Mouse (Mus musculus) hindbrain, postnatal 0 days (tissue): ENCODE measurements around the gene Haus2. TPM values are rescaled to one million over a fixed set of nuclear protein-coding genes. Genes with fewer than 3 reads are reported as not detected.
A peak's percentile ranks its signal among the peaks of the same experiment; 100 is the strongest.
"Not testable (repeated sequence)": the region's sequence is repeated elsewhere in the genome, so short reads cannot be mapped to it uniquely, and the experiment has no call there.

Experiments used
- ATAC-seq: fragments of 200-750 bp; cut with Nextera tagmentation; 2 replicates; pipeline ENCODE4 v1.8.0; 2017; ENCODE audit warnings: mild to moderate bottlenecking, moderate TSS enrichment, moderate library complexity
- DNase-seq: peaks from one replicate; pipeline ENCODE4 v3.0.0-alpha.2; 2015; ENCODE audit warnings: low spot score
- H3K27ac ChIP-seq: fragments of 300-500 bp; sonication (generic); 2 replicates; pipeline ENCODE4 v1.5.1; 2014; ENCODE audit warnings: mild to moderate bottlenecking
- H3K27me3 ChIP-seq: fragments of 300-500 bp; sonication (generic); 2 replicates; pipeline ENCODE4 v1.6.1; 2014; ENCODE audit warnings: low read length, mixed read lengths; ENCODE audit not compliant: insufficient read depth
- H3K36me3 ChIP-seq: fragments of 300-500 bp; sonication (generic); 2 replicates; pipeline ENCODE4 v1.6.1; 2014; ENCODE audit warnings: low read length, mixed read lengths; ENCODE audit not compliant: insufficient read depth
- H3K4me1 ChIP-seq: fragments of 300-500 bp; sonication (generic); 2 replicates; pipeline ENCODE4 v1.6.1; 2014; ENCODE audit warnings: antibody characterized with exemption, low read length, mixed read lengths; ENCODE audit not compliant: insufficient read depth
- H3K4me2 ChIP-seq: fragments of 300-500 bp; sonication (generic); 2 replicates; pipeline ENCODE4 v1.6.1; 2014; ENCODE audit warnings: low read depth, mild to moderate bottlenecking, low read length, moderate library complexity, mixed read lengths
- H3K4me3 ChIP-seq: fragments of 300-500 bp; sonication (generic); 2 replicates; pipeline ENCODE4 v1.5.1; 2014; ENCODE audit warnings: low read length
- H3K9ac ChIP-seq: fragments of 300-500 bp; sonication (generic); replicated peaks from 2 replicates; pipeline ENCODE4 v1.6.1; 2014; ENCODE audit warnings: mild to moderate bottlenecking, low read length, moderate library complexity, mixed read lengths
- H3K9me3 ChIP-seq: fragments of 300-500 bp; sonication (generic); 2 replicates; pipeline ENCODE4 v1.6.1; 2016; ENCODE audit warnings: low read length, mixed read lengths
- CTCF ChIP-seq: IDR thresholded peaks from 2 replicates; pipeline ENCODE4 v1.5.1; 2016; ENCODE audit warnings: antibody characterized with exemption, control low read depth, low read depth
- WGBS: fragments of 180-500 bp; shearing (Covaris S2); extraction: QIAGEN DNeasy Blood & Tissue Kit; methylation state at CpG from one replicate; pipeline ENCODE4 v1.1.7; 2014; 5-methylcytosine and 5-hydroxymethylcytosine counted together
- polyA plus RNA-seq: library from polyadenylated mRNA; unstranded; fragments of >200 nt; fragmentation: Nextera tagmentation; extraction: Ambion mirVana; gene quantifications from 2 replicates; pipeline ENCODE4 v1.2.1, GENCODE M21; 2015
- total RNA-seq: library from RNA; depleted of rRNA; stranded (reverse); fragments of >200 nt; gene quantifications from 2 replicates; pipeline ENCODE4 v1.2.3, GENCODE M21; 2014; rRNA removed

Haus2 gene
- total RNA-seq (21.2 and 22.7 TPM in 2 replicates), polyA plus RNA-seq (36.4 and 37.2 TPM in 2 replicates)

- Histone ChIP-seq H3K9me3 (no peaks in the 10 kb centered on the region), H3K36me3 (0 out of 2 replicates have a peak, but pooled peaks cover 3% of the 10 kb centered on the region), H3K27me3 (no peaks in the 10 kb centered on the region), H3K4me1 (peaks cover 14% of the 10 kb centered on the region), H3K9ac (peak within 1 kb of the TSS; percentile 74), H3K27ac (peak within 1 kb of the TSS; percentile 89), H3K4me3 (peak within 1 kb of the TSS; percentile 84), H3K4me2 (peak within 1 kb of the TSS; percentile 91)
- under 1% methylated on average over 52 of the region's 52 CpGs for WGBS
- peak; percentile 49; the same call in 1 of the 2 replicates for TF ChIP-seq CTCF
- peak; percentile 98 for ATAC-seq
- DNase-seq = peak; percentile 94
Observed at GRCm38 (mm10) chr2:120608830-120609723, at the start of gene Haus2, which contains the start of gene Lrrc57. Gene Haus2 (plus strand): TSS chr2:120609383. Gene Lrrc57 (minus strand): TSS chr2:120609520.

GRCm38 (mm10) chr2:120561524-120561923 lies 47.7 kb upstream of the Haus2 start:
- Histone ChIP-seq H3K4me3 (no peak overlapping the region), H3K27me3 (no peaks in the 10 kb centered on the region), H3K9ac (no peak overlapping the region), H3K9me3 (no peaks in the 10 kb centered on the region), H3K27ac (no peak overlapping the region), H3K4me1 (no peaks in the 10 kb centered on the region), H3K36me3 (no peaks in the 10 kb centered on the region), H3K4me2 (no peak overlapping the region)
- DNase-seq (no peak), ATAC-seq (no peak)
- no peak for TF ChIP-seq CTCF
- WGBS = 81% methylated on average over 1 of the region's 1 CpGs

DNA sequence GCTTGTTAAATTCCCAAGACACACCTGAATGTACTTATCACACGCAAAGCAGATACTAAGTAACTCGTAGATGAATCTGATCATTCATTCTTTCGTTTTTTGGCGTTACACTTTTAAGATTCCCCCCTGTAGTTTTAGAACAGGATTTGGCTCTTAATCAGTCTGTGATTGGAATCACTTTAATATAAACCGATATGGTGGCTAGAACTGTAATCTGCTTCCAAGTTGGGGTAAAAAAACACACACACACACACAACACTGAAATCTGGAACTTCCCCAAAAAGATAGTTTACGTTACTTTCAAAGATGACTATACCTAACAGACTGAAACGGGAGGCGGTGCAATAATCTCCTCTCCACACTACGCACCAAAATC lies 46.3 kb upstream of the Haus2 start:
- no peak for ATAC-seq
- peak overlapping the region; percentile 94 for H3K4me3 ChIP-seq
- peak overlapping the region; percentile 81 for H3K27ac ChIP-seq
- no peak for TF ChIP-seq CTCF
- no peak for DNase-seq
- H3K27me3 ChIP-seq = no peaks in the 10 kb centered on the region
- H3K9ac ChIP-seq = peak overlapping the region; percentile 91
- WGBS = 22% methylated on average over 9 of the region's 9 CpGs
- H3K9me3 ChIP-seq = no peaks in the 10 kb centered on the region
- peak overlapping the region; percentile 80 for H3K4me2 ChIP-seq
- no peaks in the 10 kb centered on the region for H3K36me3 ChIP-seq
- peaks cover 3% of the 10 kb centered on the region for H3K4me1 ChIP-seq

DNA sequence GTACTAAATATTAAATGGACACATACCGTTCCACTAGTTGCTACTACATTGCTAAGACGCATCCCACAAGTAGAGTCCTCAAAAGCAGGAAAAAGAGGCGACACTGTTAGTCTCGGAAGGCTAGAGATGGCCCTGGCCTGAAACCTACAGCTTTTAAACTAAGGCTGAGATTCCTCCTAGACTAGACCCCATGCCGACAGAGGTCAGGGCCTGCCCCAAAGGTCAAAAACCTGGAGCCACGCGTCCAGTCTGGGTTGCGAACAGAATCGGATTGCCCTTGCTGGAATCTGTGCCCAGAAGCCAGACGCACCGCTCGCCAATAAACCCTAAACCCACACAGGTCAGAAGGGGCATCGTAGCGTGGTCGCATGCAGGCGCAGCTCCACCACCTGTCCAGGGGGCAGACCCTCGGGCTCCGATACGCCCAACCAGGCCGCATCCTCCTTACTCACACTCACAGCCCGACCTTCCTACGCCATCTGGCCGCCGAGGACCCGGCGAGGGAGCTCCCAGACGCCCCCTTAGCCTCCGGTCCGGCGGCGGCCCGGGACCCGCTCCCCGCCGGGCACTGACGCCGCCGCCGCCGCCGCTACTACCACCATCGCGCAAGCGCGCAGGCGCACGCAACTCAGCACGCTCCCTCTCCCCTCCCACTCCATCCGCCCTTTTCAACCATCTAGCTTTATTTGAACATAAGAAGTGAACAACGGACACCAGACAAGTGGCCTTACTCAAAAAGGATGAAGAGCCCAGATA lies 45.8 kb upstream of the Haus2 start, which contains the start of gene Zfp106:
Zfp106 (minus strand) TSS at position 609 of the 756 bp plus-strand sequence.
- no peaks in the 10 kb centered on the region for H3K27me3 ChIP-seq
- peaks cover 7% of the 10 kb centered on the region for H3K4me1 ChIP-seq
- no peaks in the 10 kb centered on the region for H3K36me3 ChIP-seq
- peak within 1 kb of the TSS; percentile 91 for H3K9ac ChIP-seq
- TF ChIP-seq CTCF = 0 out of 2 replicates have a peak, but pooled peaks have one; percentile 4
- DNase-seq (peak; percentile 94), ATAC-seq (peak; percentile 91)
- H3K4me3 ChIP-seq = peak within 1 kb of the TSS; percentile 94
- peak within 1 kb of the TSS; percentile 80 for H3K4me2 ChIP-seq
- H3K27ac ChIP-seq = peak within 1 kb of the TSS; percentile 81
- WGBS = under 1% methylated on average over 49 of the region's 50 CpGs
- H3K9me3 ChIP-seq = no peaks in the 10 kb centered on the region

GRCm38 (mm10) chr2:120564548-120565188 lies 44.5 kb upstream of the Haus2 start:
- not testable (repeated sequence) for H3K27ac ChIP-seq, H3K27me3 ChIP-seq, ATAC-seq, H3K9me3 ChIP-seq, H3K36me3 ChIP-seq, H3K9ac ChIP-seq, H3K4me2 ChIP-seq, DNase-seq, H3K4me3 ChIP-seq
- H3K4me1 ChIP-seq = peaks cover 10% of the 10 kb centered on the region
- 96% methylated on average over 4 of the region's 4 CpGs for WGBS

- no peak overlapping the region for H3K27ac ChIP-seq
- ATAC-seq (no peak), DNase-seq (no peak)
- H3K27me3 ChIP-seq = no peaks in the 10 kb centered on the region
- TF ChIP-seq CTCF = no peak
- no peaks in the 10 kb centered on the region for H3K9me3 ChIP-seq
- no peak overlapping the region for H3K4me3 ChIP-seq
- H3K4me2 ChIP-seq = no peak overlapping the region
- H3K36me3 ChIP-seq = no peaks in the 10 kb centered on the region
- H3K9ac ChIP-seq = no peak overlapping the region
- H3K4me1 ChIP-seq = peaks cover 10% of the 10 kb centered on the region
- WGBS = 91% methylated on average over 2 of the region's 2 CpGs
Observed at GRCm38 (mm10) chr2:120565363-120565762, 43.8 kb upstream of the Haus2 start.
